Comparison of ENCODE assay signal across 13 mouse cellular contexts in genomic region chr9:62162889-62163291, GRCm38 (mm10). TPM values are rescaled to one million over a fixed set of nuclear protein-coding genes. Genes with fewer than 3 reads are reported as not detected.
DNase-seq lines count a peak whose midpoint lies in the region; ATAC-seq lines count a peak whose summit lies in the region.
"Had no signal": no experiment of that assay in that cellular context is flagged by ENCODE, and none has a peak within 500 bp of the region (broad histone marks: within the 10 kb centered on the region; RNA-seq: fewer than 3 reads in every experiment).

No protein-coding gene starts in this region.

- 59% methylated on average over 4 of the region's 4 CpGs for WGBS in midbrain, embryonic 10.5 days
- WGBS in midbrain, embryonic 11.5 days = 57% methylated on average over 4 of the region's 4 CpGs
- 20% methylated on average over 4 of the region's 4 CpGs for WGBS in embryonic facial prominence, embryonic 13.5 days

- H3K27ac ChIP-seq in midbrain, embryonic 10.5 days (replicated peaks) = peak overlapping the region; percentile 46; the same call in 1 of the 2 replicates
- no peak overlapping the region for H3K27ac ChIP-seq in midbrain, embryonic 11.5 days (ENCODE audit: low read depth, low read length)
- peak overlapping the region; percentile 19 for H3K27ac ChIP-seq in embryonic facial prominence, embryonic 13.5 days
- H3K27ac ChIP-seq: liver, embryonic 12.5 days had no signal

- H3K27me3 ChIP-seq in midbrain, embryonic 10.5 days (ENCODE audit: low read depth, poor library complexity, severe bottlenecking) = 0 out of 2 replicates have a peak, but pooled peaks cover 10% of the 10 kb centered on the region
- no peaks in the 10 kb centered on the region for H3K27me3 ChIP-seq in midbrain, embryonic 11.5 days (ENCODE audit: control insufficient read depth, insufficient read depth, low read length)
- no peaks in the 10 kb centered on the region; the same call in 1 of the 2 replicates for H3K27me3 ChIP-seq in embryonic facial prominence, embryonic 13.5 days

- no peak overlapping the region for H3K9ac ChIP-seq in midbrain, embryonic 11.5 days (ENCODE audit: low read length)
- no peak overlapping the region for H3K9ac ChIP-seq in embryonic facial prominence, embryonic 13.5 days
- H3K9ac ChIP-seq: liver, embryonic 12.5 days had no signal

- H3K4me2 ChIP-seq in midbrain, embryonic 11.5 days = no peak overlapping the region
- H3K4me2 ChIP-seq in embryonic facial prominence, embryonic 13.5 days = no peak overlapping the region
- H3K4me2 ChIP-seq: liver, embryonic 12.5 days had no signal

- DNase-seq in midbrain, embryonic 10.5 days (ENCODE audit: low spot score) = no peak
- DNase-seq in midbrain, embryonic 11.5 days (ENCODE audit: low spot score, missing footprints) = no peak
- peak; percentile 79 for DNase-seq in mesoderm, embryonic 11.5 days (ENCODE audit: low read depth, low spot score)
- no peak for DNase-seq in left cerebral cortex, postnatal 4 days
- no peak for DNase-seq in layer of hippocampus, postnatal 36 days
- no peak for DNase-seq in testis, postnatal 14 days (ENCODE audit: low spot score)
- DNase-seq: adrenal gland, postnatal 25 days; cerebellum, postnatal 36 days; kidney, adult 18-20 months; thymus, adult 18-20 months had no signal

- intact Hi-C loops in left cerebral cortex, postnatal 4 days (cut with DNase I) = no loop called here

- no peak for ATAC-seq in midbrain, embryonic 11.5 days (ENCODE audit: low FRiP score)
- no peak for ATAC-seq in embryonic facial prominence, embryonic 13.5 days (ENCODE audit: insufficient number of reproducible peaks, insufficient read depth, low FRiP score, low TSS enrichment, low read depth)
- ATAC-seq: liver, embryonic 12.5 days had no signal

- peaks cover 36% of the 10 kb centered on the region for H3K4me1 ChIP-seq in midbrain, embryonic 10.5 days
- 0 out of 2 replicates have a peak, but pooled peaks cover 6% of the 10 kb centered on the region for H3K4me1 ChIP-seq in midbrain, embryonic 11.5 days (ENCODE audit: control insufficient read depth, insufficient read depth, low read length)
- H3K4me1 ChIP-seq in embryonic facial prominence, embryonic 13.5 days = peaks cover 24% of the 10 kb centered on the region
- H3K4me1 ChIP-seq: liver, embryonic 12.5 days had no signal

- H3K9me3 ChIP-seq in midbrain, embryonic 10.5 days (replicated peaks) = no peaks in the 10 kb centered on the region
- H3K9me3 ChIP-seq in midbrain, embryonic 11.5 days (ENCODE audit: control insufficient read depth, low read length) = no peaks in the 10 kb centered on the region
- no peaks in the 10 kb centered on the region for H3K9me3 ChIP-seq in embryonic facial prominence, embryonic 13.5 days
- H3K9me3 ChIP-seq: liver, embryonic 12.5 days; megakaryocyte, embryonic 14.5 days had no signal

- H3K4me3 ChIP-seq in midbrain, embryonic 10.5 days = no peak overlapping the region
- no peak overlapping the region for H3K4me3 ChIP-seq in midbrain, embryonic 11.5 days (ENCODE audit: low read depth, low read length)
- H3K4me3 ChIP-seq in embryonic facial prominence, embryonic 13.5 days = no peak overlapping the region
- H3K4me3 ChIP-seq: liver, embryonic 12.5 days; megakaryocyte, embryonic 14.5 days had no signal

- no peaks in the 10 kb centered on the region for H3K36me3 ChIP-seq in midbrain, embryonic 10.5 days
- no peaks in the 10 kb centered on the region for H3K36me3 ChIP-seq in midbrain, embryonic 11.5 days (ENCODE audit: control insufficient read depth, insufficient read depth, low read length)
- no peaks in the 10 kb centered on the region for H3K36me3 ChIP-seq in embryonic facial prominence, embryonic 13.5 days
- H3K36me3 ChIP-seq: liver, embryonic 12.5 days had no signal

RNA-seq across cellular contexts. Expression of gene Glce, which starts 40.4 kb away (rescaled TPM):
- polyA plus RNA-seq in midbrain, embryonic 10.5 days (2016; fragmentation: Nextera tagmentation; extraction: Ambion mirVana) = 15.8 and 21.0 TPM in 2 replicates
- 19.4 and 22.4 TPM in 2 replicates for polyA plus RNA-seq in midbrain, embryonic 11.5 days (2014; fragmentation: Nextera tagmentation; extraction: Ambion mirVana)
- 42.5 and 44.3 TPM in 2 replicates for polyA plus RNA-seq in embryonic facial prominence, embryonic 13.5 days (2015; fragmentation: Nextera tagmentation; extraction: Ambion mirVana)
- 10 to 100 TPM; 28.2 to 29.2 TPM for total RNA-seq in left cerebral cortex, postnatal 4 days (2021)
- total RNA-seq in layer of hippocampus, postnatal 36 days (2021) = 10 to 100 TPM; 24.1 to 27.2 TPM
